Mouse (Mus musculus): ENCODE results near the gene Fam187a.

The Fam187a gene

GRCm38 (mm10) chr11:102893015-102893651 is 8.2 kb downstream of the Fam187a start:
- in situ Hi-C loops (cut with MboI; ENCODE audit: low sequenced_read_pairs), result no loop called here

GRCm38 (mm10) chr11:102894716-102895115 is 9.7 kb downstream of the Fam187a start:
- in situ Hi-C loops (cut with MboI; ENCODE audit: low sequenced_read_pairs), result loop anchor here (5.0 kb wide), 1 partner anchor 98 kb away; no protein-coding TSS in a partner anchor

GRCm38 (mm10) chr11:102895779-102896178 is 10.8 kb downstream of the Fam187a start:
- in situ Hi-C loops (cut with MboI; ENCODE audit: low sequenced_read_pairs), result loop anchor here (5.0 kb wide), 1 partner anchor 97 kb away; no protein-coding TSS in a partner anchor

GRCm38 (mm10) chr11:102896641-102897040 is 11.7 kb downstream of the Fam187a start:
- in situ Hi-C loops (cut with MboI; ENCODE audit: low sequenced_read_pairs), result loop anchor here (5.0 kb wide), 1 partner anchor 96 kb away; no protein-coding TSS in a partner anchor

GRCm38 (mm10) chr11:102898408-102898807 is 13.4 kb downstream of the Fam187a start:
- in situ Hi-C loops (cut with MboI; ENCODE audit: low sequenced_read_pairs), result loop anchor here (5.0 kb wide), 1 partner anchor 94 kb away; no protein-coding TSS in a partner anchor

- in situ Hi-C loops (cut with MboI; ENCODE audit: low sequenced_read_pairs), result no loop called here
These were observed 15.8 kb downstream of the Fam187a start, which contains the start of gene Gfap for GRCm38 (mm10) chr11:102900763-102901162. Gfap (minus strand) TSS chr11:102900912.

GRCm38 (mm10) chr11:102901199-102901598 is 16.2 kb downstream of the Fam187a start:
- in situ Hi-C loops (cut with MboI; ENCODE audit: low sequenced_read_pairs), result no loop called here

- in situ Hi-C loops (cut with MboI; ENCODE audit: low sequenced_read_pairs), result no loop called here
These were observed 17.1 kb downstream of the Fam187a start for GRCm38 (mm10) chr11:102902107-102902506.

GRCm38 (mm10) chr11:102903654-102904053 is 18.7 kb downstream of the Fam187a start:
- in situ Hi-C loops (cut with MboI; ENCODE audit: low sequenced_read_pairs), result no loop called here

- in situ Hi-C loops (cut with MboI; ENCODE audit: low sequenced_read_pairs), result no loop called here
These were observed 26.4 kb downstream of the Fam187a start for GRCm38 (mm10) chr11:102911376-102911775.

- in situ Hi-C loops (cut with MboI; ENCODE audit: low sequenced_read_pairs), result no loop called here
These were observed 30.4 kb downstream of the Fam187a start for GRCm38 (mm10) chr11:102915380-102915779.

- in situ Hi-C loops (cut with MboI; ENCODE audit: low sequenced_read_pairs), result no loop called here
These were observed 33.1 kb downstream of the Fam187a start for GRCm38 (mm10) chr11:102918077-102918476.

- in situ Hi-C loops (cut with MboI; ENCODE audit: low sequenced_read_pairs), result no loop called here
These were observed 36.5 kb downstream of the Fam187a start for GRCm38 (mm10) chr11:102921491-102921890.

- in situ Hi-C loops (cut with MboI; ENCODE audit: low sequenced_read_pairs), result no loop called here
These were observed 39.8 kb downstream of the Fam187a start, which contains the start of gene Kif18b for GRCm38 (mm10) chr11:102924557-102925350. Kif18b (minus strand) TSS chr11:102925124.

- in situ Hi-C loops (cut with MboI; ENCODE audit: low sequenced_read_pairs), result no loop called here
These were observed 40.4 kb downstream of the Fam187a start for GRCm38 (mm10) chr11:102925351-102925717.

GRCm38 (mm10) chr11:102930672-102931071 is 45.7 kb downstream of the Fam187a start:
- in situ Hi-C loops (cut with MboI; ENCODE audit: low sequenced_read_pairs), result no loop called here

GRCm38 (mm10) chr11:102936272-102936671 is 51.3 kb downstream of the Fam187a start:
- in situ Hi-C loops (cut with MboI; ENCODE audit: low sequenced_read_pairs), result no loop called here
